Mouse (Mus musculus) layer of hippocampus, adult 9-11 months (tissue): ENCODE measurements around the gene Cd68.
"Not testable (repeated sequence)": the region's sequence is repeated elsewhere in the genome, so short reads cannot be mapped to it uniquely, and the experiment has no call there.

Experiments
- DNase-seq: peaks from one replicate; pipeline ENCODE4 v3.0.0; 2022

Cd68 gene

GRCm38 (mm10) chr11:69664841-69665240 lies 1.1 kb downstream of the Cd68 start:
- DNase-seq, result no peak

GRCm38 (mm10) chr11:69663795-69664194 lies 2.2 kb downstream of the Cd68 start:
- DNase-seq, result peak; percentile 55

DNA sequence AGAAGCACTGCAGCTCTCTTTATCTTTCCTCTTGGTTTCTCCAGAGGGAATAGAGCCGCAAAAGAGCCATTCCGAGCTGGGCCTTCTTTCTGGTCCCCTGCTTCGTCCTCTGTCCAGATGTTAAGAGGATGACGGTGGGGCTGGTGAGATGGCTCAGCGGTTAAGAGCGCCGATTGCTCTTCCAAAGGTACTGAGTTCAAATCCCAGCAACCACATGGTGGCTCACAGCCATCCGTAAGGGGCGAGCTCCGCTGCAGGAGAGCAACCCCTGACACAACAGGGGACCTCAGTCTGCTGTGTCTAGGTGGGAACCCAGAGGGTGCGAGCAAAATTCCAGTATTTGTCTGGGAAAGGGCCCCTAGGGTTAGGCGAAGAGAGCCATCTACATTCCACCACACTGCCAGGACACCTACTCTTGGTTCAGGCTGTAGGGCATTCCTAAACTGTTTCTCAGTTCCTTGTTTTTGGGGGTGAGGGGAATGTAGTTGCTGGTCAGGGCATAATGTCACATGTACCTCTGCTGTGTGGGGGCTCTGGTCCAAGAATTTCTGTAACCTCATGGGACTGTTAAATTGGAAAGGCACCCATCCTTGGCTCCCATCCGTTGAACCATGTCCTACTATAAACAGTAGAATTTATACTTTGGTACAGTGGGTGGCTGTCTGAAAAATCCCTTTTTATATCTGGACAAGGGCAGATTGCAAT lies 2.8 kb downstream of the Cd68 start:
- DNase-seq, result no peak

- DNase-seq, result peak; percentile 97
These were observed 3.6 kb downstream of the Cd68 start, which contains the start of gene Mpdu1 for GRCm38 (mm10) chr11:69662213-69662966. Gene Mpdu1, minus strand, starts transcription at chr11:69662642.

- DNase-seq, result no peak
These were observed 4.6 kb downstream of the Cd68 start for GRCm38 (mm10) chr11:69661221-69661881.

DNA sequence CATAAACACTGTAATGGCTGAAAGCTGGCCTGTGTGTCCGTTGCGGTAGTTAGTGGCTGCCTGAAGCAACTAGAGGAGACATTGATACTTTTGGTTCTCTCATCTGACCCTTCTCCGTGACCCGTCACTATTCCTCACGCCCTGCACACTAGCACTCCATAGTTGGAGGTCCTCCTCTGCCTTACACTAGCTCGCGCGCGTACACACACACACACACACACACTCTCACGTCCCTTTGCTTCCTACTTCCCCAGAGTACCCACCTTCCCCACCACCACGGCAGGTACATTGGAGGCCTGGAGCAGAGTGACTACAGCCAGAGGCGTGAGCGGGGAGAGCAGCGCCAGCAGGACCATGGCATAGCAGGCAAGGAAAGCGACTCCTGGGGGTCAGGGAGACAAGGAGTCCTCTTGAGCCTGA lies 8.5 kb downstream of the Cd68 start:
- no peak for DNase-seq

GRCm38 (mm10) chr11:69656617-69657461 lies 9.1 kb downstream of the Cd68 start:
- no peak for DNase-seq

DNA sequence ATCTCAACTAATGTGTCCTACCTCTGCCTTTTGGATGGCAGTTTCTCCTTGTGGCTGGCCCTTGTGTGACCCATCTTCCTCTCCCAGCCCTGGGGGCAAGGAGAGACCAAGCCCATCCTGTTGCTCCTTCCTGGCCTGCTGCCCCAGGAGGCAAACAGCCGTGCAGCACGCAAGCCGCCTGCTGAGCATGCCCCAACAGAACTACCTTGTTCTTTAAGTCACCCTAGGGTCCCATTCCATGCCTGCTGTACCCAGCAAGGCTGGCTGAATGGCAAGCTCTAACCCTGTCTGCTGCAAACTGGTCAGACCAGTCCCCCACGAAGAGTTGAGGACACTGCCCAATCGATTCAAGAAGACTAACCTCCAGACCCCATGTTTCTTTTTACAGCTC lies 9.9 kb downstream of the Cd68 start:
- no peak for DNase-seq

DNA sequence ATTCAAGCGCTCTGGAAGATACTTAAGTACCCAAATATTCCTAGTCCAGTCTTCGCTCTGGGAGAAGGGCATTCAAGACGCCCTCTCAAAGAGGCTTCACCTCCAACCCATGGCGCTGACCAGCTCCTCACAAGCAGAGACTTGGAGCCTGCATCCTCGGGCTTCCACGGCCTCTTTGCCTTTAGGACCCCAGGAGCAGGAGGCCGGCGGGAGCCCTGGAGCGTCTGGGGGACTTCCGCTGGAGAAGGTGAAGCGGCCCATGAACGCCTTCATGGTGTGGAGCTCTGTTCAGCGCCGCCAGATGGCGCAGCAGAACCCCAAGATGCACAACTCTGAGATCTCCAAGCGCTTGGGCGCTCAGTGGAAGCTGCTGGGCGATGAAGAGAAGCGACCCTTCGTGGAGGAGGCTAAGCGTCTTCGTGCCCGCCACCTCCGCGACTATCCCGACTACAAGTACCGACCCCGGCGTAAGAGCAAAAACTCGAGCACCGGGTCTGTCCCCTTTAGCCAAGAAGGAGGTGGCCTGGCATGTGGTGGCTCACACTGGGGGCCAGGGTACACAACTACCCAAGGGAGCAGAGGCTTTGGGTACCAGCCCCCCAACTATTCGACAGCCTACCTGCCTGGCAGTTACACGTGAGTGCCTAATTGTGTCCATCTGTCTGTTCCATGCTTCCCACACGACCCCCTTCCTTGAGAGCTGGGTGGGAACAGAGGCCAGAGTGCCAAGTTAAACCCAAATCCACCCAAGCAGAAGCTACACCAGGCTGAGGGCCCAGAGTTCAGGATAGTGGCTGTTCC lies 10.5 kb downstream of the Cd68 start, which contains the start of gene Sox15:
Gene Sox15 (plus strand): TSS at position 51 of the 801 bp plus-strand sequence.
- DNase-seq, result peak; percentile 69

DNA sequence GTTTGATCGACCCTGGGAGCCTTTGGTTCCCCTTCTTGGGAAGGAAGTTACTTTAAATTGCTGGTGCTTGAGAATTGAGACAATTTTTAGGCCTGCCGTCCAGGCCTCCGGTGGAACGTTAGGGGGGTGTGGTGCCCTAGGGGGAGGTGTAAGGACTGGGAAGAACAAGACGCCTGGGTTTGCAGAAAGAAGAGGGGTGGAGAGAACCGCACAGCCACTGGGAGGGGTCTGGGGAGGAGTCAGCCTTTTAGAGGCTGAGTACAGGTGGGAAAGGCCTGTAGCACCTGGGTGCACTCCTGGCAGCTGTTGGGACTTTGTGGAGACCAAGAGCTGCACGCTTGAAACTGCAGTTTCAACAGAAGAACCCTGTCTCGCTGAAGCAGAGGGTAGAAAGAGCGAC lies 11.2 kb downstream of the Cd68 start:
- DNase-seq, result no peak

DNA sequence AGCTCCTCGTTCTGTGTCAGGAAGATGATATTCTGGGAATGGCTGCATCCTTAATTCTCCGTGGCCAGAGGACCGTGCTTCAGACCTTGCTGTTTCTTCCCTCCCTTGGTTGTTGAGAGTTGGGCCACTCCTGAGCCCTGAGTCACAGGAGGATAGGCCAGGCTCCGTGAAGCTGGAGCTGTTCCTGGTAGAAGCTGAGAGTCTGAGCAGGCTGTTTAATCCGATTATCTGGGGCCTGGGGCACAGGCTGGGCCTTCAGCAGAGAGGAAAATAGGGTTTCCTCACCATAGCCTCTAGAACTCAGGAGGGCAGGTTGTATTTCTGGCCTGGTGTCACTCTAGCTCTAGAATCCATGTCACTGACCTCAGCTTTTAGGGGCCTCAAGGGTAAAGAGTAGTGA lies 12.6 kb downstream of the Cd68 start:
- no peak for DNase-seq

- DNase-seq, result no peak
These were observed 20.1 kb downstream of the Cd68 start for GRCm38 (mm10) chr11:69645860-69646259.

DNA sequence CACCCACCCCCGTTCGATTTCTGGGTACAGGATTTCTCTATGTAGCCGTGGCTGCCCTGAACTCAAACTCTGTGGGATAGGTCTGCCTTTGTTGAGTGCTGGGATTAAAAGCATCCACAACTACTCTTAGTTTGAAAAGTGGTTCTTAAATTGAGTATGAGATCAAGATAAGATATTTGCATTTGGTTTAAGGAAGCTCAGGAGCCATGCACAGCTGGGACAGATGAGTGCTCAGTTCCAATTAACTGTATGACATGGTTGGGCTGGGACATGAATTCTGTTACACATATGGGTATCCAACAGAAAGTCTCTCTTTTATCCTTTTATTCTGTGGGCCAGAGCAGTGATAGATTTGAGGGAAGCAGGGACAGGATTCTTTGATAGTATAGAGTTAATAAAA lies 30.5 kb downstream of the Cd68 start:
- DNase-seq, result no peak

DNA sequence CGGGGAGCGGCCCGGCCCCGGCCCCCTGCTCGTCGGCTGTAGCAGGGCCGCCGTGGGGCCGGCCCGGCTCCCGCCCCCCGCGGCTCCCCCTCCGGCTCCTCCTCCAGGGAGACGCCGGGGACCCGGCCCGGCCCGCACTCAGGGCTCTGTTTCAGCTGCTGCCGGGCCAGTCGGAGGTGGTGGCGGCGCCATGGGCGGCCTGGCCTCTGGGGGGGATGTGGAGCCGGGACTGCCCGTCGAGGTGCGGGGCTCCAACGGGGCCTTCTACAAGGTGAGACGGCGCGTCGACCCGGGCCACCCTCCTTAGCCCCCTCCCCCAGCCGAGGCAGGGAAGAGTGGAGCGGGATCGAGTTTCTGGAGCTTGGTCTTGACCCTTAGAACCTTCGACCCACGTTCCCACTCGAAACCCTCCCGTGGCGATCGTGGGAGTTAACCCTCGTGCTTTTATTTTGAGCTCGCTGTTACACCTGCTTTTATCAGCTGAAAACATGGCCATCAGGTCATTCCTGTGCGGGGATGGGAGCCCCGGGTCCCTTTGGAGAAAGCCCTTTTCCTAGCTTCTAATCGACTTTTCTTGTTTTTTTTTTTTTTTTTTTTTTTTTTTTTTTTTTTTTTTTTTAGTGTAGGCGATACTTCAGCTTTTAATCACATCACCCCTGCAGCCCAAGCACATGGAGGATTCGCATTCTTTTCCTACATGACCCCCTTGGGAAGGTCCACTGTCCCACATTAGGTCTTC lies 32.7 kb downstream of the Cd68 start:
- no peak for DNase-seq

DNA sequence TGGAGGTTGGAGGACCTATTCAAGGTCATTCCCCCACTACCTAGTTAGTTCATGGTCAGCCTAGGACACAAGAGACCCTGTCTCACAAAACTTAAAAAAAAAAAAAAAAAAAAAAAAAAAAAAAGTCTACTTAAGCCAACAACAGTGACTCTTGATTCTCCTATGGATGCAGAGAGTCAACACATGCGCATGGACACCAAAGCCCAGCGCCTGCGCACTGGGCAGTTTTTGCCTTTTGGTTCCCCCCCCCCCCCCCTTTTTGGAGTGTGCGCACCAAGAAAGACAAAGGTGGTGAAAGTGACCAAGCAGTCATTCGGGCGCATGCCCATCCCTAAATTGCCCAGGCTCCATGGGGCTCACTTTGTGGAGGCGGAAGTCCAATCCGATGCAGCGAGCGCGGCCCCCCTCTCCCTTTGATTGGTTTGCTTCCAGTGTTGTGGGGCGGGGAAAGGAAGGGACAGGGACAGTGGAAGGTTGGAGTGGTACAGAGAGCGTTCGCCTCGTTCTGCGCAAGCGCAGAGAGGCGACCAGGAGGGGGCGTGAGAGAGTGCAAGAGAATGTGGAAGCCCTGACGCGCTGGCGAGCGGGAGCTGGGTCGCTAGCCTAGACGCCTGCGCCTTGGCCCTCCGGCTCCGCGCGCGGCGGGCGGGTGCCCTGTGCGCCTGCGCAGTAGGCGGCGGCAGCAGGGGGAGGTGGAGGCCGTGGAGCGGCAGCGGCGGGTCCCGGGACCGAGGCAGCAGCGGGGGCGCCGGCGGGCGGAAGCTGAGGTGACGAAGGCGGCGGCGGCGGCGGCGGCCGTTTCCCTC lies 33.5 kb downstream of the Cd68 start, which contains the start of gene Fxr2:
Gene Fxr2 (plus strand): TSS at position 707 of the 806 bp plus-strand sequence.
- DNase-seq, result peak; percentile 100

GRCm38 (mm10) chr11:69629802-69630201 lies 36.2 kb downstream of the Cd68 start:
- DNase-seq, result no peak

DNA sequence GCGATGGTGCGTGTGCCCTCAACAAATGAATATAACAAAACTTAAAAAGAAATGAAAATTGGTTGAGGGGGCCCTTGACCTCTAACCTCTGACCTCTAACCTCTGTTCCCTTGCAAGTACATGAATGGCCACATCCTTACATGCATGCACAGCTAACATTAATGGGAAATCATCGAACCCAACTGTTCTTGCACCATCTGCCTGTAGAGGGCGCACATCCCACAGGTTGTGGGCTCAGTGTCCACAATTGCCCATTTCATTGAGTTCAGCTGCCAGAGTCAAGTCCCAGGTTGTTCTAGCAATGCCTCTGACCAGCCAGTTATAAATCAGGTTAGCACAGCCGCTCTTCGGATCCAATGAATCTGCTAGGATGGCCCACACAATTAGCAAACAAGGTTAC lies 37.7 kb downstream of the Cd68 start:
- peak; percentile 67 for DNase-seq

GRCm38 (mm10) chr11:69624339-69624738 lies 41.6 kb downstream of the Cd68 start:
- not testable (repeated sequence) for DNase-seq

DNA sequence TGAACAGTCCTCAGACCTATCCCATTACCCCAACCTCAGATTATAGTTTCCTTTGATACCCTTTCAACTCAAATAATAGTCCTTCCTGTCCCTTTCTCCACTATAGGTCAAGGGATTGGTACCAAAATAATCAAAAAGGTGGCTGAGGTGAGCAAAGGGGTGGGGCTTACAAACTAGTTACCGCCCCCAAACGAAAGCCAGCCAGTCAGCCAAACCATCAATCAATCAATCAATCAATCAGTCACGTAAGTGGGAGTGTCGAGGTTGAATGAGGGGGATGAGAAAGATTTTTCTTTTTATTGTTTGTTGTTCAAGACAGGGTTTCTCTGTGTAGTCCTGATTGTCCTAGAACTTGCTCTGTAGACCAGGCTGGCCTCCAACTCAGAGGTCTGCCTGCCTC lies 42.9 kb downstream of the Cd68 start:
- DNase-seq, result no peak

DNA sequence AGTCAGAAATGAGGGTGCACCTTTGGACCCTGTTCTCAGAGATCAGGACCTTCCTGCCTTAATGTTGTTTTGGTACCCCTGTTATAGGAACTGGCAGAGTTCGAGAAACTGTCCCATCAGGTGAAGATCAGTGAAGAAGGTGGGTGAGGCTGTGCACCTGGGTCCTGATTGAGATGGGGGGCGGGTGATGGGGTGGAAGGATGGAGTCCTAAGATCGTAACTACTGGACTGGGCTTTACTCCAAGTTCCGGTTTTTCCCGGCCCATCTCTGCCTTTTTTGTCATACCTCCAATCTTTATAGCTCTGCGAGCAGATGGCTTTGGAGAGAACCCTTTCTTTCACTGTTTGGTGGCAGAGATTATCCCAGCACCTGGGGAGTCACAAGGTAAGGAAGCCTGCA lies 43.5 kb downstream of the Cd68 start:
- DNase-seq, result no peak
